Mouse (Mus musculus) intestine, embryonic 16.5 days (tissue): ENCODE measurements around the gene Olfr702. TPM values are rescaled to one million over a fixed set of nuclear protein-coding genes. Genes with fewer than 3 reads are reported as not detected.

ENCODE experiments used
- polyA plus RNA-seq: library from polyadenylated mRNA; unstranded; fragments of >200 nt; fragmentation: Nextera tagmentation; extraction: Ambion mirVana; gene quantifications from 2 replicates; pipeline ENCODE4 v1.2.1, GENCODE M21; 2015

Olfr702 gene
- polyA plus RNA-seq, 1 experiment from 2014 or later: not detected

Other genes with a start within 250 kb of the Olfr702 start
- gene Olfr693, start 153.3 kb downstream of the Olfr702 start, polyA plus RNA-seq: not detected in 2 replicates
- not detected in 2 replicates for gene Olfr694, start 142.1 kb downstream of the Olfr702 start, polyA plus RNA-seq
- not detected in 2 replicates for gene Olfr695, start 117.5 kb downstream of the Olfr702 start, polyA plus RNA-seq
- gene Olfr697, start 91.5 kb downstream of the Olfr702 start, polyA plus RNA-seq: not detected in 2 replicates
- gene Olfr698, start 78.5 kb downstream of the Olfr702 start, polyA plus RNA-seq: not detected in 2 replicates
- gene Olfr699, start 40.7 kb downstream of the Olfr702 start, polyA plus RNA-seq: not detected in 2 replicates
- not detected in 2 replicates for gene Olfr700, start 25.1 kb downstream of the Olfr702 start, polyA plus RNA-seq
- not detected in 2 replicates for gene Olfr701, start 19.8 kb downstream of the Olfr702 start, polyA plus RNA-seq
- not detected in 2 replicates for gene Olfr703, start 9.5 kb upstream of the Olfr702 start, polyA plus RNA-seq
- not detected in 2 replicates for gene Olfr704, start 29.3 kb upstream of the Olfr702 start, polyA plus RNA-seq
- not detected in 2 replicates for gene Olfr705, start 43.0 kb upstream of the Olfr702 start, polyA plus RNA-seq
- not detected in 2 replicates for gene Olfr706, start 54.3 kb upstream of the Olfr702 start, polyA plus RNA-seq
- gene Olfr707, start 67.3 kb upstream of the Olfr702 start, polyA plus RNA-seq: not detected in 2 replicates
- gene Olfr1532-ps1, start 74.1 kb upstream of the Olfr702 start, polyA plus RNA-seq: not detected in 2 replicates
- not detected in 2 replicates for gene Olfr709-ps1, start 98.3 kb upstream of the Olfr702 start, polyA plus RNA-seq
- gene Olfr710, start 114.4 kb upstream of the Olfr702 start, polyA plus RNA-seq: not detected in 2 replicates
- gene Olfr6, start 130.0 kb upstream of the Olfr702 start, polyA plus RNA-seq: not detected in 2 replicates
- not detected in 2 replicates for gene Olfr711, start 141.6 kb upstream of the Olfr702 start, polyA plus RNA-seq
- not detected in 2 replicates for gene Olfr2, start 172.2 kb upstream of the Olfr702 start, polyA plus RNA-seq
- gene Olfr713, start 197.3 kb upstream of the Olfr702 start, polyA plus RNA-seq: not detected in 2 replicates
- not detected in 2 replicates for gene Olfr714, start 237.1 kb upstream of the Olfr702 start, polyA plus RNA-seq